Mouse (Mus musculus) embryonic facial prominence, embryonic 12.5 days (tissue): ENCODE measurements at regions not wholly inside any gene's neighbourhood (a gene's known extent, or its start where the extent isn't known, plus 50 kb on each side); places are given as distances from the start of the nearest gene placed in this dataset.

ENCODE experiments used
- ATAC-seq: fragments of 200-750 bp; cut with Nextera tagmentation; 2 replicates; pipeline ENCODE4 v1.8.0; 2017; ENCODE audit not compliant: insufficient number of reproducible peaks, insufficient read depth, low FRiP score, low TSS enrichment
- H3K27ac ChIP-seq: fragments of 300-500 bp; sonication (generic); 2 replicates; pipeline ENCODE4 v1.5.1; 2016; ENCODE audit warnings: mild to moderate bottlenecking
- H3K27me3 ChIP-seq: fragments of 300-500 bp; sonication (generic); 2 replicates; pipeline ENCODE4 v1.6.1; 2016; ENCODE audit warnings: mild to moderate bottlenecking, moderate library complexity
- H3K36me3 ChIP-seq: fragments of 300-500 bp; sonication (generic); 2 replicates; pipeline ENCODE4 v1.6.1; 2016; ENCODE audit warnings: mild to moderate bottlenecking
- H3K4me1 ChIP-seq: fragments of 300-500 bp; sonication (generic); 2 replicates; pipeline ENCODE4 v1.6.1; 2016
- H3K4me2 ChIP-seq: fragments of 300-500 bp; sonication (generic); replicated peaks from 2 replicates; pipeline ENCODE4 v1.6.1; 2016; ENCODE audit warnings: mild to moderate bottlenecking, moderate library complexity
- H3K4me3 ChIP-seq: fragments of 300-500 bp; sonication (generic); 2 replicates; pipeline ENCODE4 v1.5.1; 2016; ENCODE audit warnings: mild to moderate bottlenecking
- H3K9ac ChIP-seq: fragments of 300-500 bp; sonication (generic); 2 replicates; pipeline ENCODE4 v1.6.1; 2016; ENCODE audit warnings: mild to moderate bottlenecking, moderate library complexity
- H3K9me3 ChIP-seq: fragments of 300-500 bp; sonication (generic); 2 replicates; pipeline ENCODE4 v1.6.1; 2016; ENCODE audit warnings: mild to moderate bottlenecking, moderate library complexity
- WGBS: fragments of 180-500 bp; shearing (Covaris S2); methylation state at CpG from one replicate; pipeline ENCODE4 v1.1.7; 2016; 5-methylcytosine and 5-hydroxymethylcytosine counted together

GRCm38 (mm10) chr12:51501185-51501584, 92.0 kb upstream of the Coch start:
- Histone ChIP-seq H3K9me3 (no peaks in the 10 kb centered on the region), H3K27me3 (no peaks in the 10 kb centered on the region), H3K4me2 (no peak overlapping the region), H3K27ac (no peak overlapping the region), H3K4me1 (peaks cover 8% of the 10 kb centered on the region; the same call in 1 of the 2 replicates), H3K9ac (no peak overlapping the region), H3K36me3 (no peaks in the 10 kb centered on the region), H3K4me3 (no peak overlapping the region)
- WGBS, result 91% methylated on average over 4 of the region's 4 CpGs
- no peak for ATAC-seq

GRCm38 (mm10) chr12:51502724-51503123, 90.4 kb upstream of the Coch start:
- Histone ChIP-seq H3K27me3 (no peaks in the 10 kb centered on the region), H3K9me3 (no peaks in the 10 kb centered on the region), H3K27ac (no peak overlapping the region), H3K4me2 (no peak overlapping the region), H3K9ac (no peak overlapping the region), H3K36me3 (no peaks in the 10 kb centered on the region), H3K4me1 (peaks cover 8% of the 10 kb centered on the region; the same call in 1 of the 2 replicates), H3K4me3 (no peak overlapping the region)
- ATAC-seq, result no peak
- WGBS, result 84% methylated on average over 4 of the region's 4 CpGs

- Histone ChIP-seq H3K4me1 (peaks cover 8% of the 10 kb centered on the region; the same call in 1 of the 2 replicates), H3K4me2 (no peak overlapping the region), H3K9ac (no peak overlapping the region), H3K36me3 (no peaks in the 10 kb centered on the region), H3K4me3 (no peak overlapping the region), H3K9me3 (no peaks in the 10 kb centered on the region), H3K27me3 (no peaks in the 10 kb centered on the region), H3K27ac (no peak overlapping the region)
- no peak for ATAC-seq
- 61% methylated on average over 4 of the region's 4 CpGs for WGBS
Measured at GRCm38 (mm10) chr12:51503706-51504105, 89.4 kb upstream of the Coch start.

GRCm38 (mm10) chr12:51504581-51504980, 88.6 kb upstream of the Coch start:
- peaks cover 8% of the 10 kb centered on the region; the same call in 1 of the 2 replicates for H3K4me1 ChIP-seq
- H3K27ac ChIP-seq, result no peak overlapping the region
- WGBS, result 12% methylated on average over 7 of the region's 7 CpGs
- H3K27me3 ChIP-seq, result no peaks in the 10 kb centered on the region
- no peak overlapping the region for H3K4me3 ChIP-seq
- no peaks in the 10 kb centered on the region for H3K36me3 ChIP-seq
- ATAC-seq, result no peak
- H3K9ac ChIP-seq, result no peak overlapping the region
- H3K9me3 ChIP-seq, result no peaks in the 10 kb centered on the region
- peak overlapping the region; percentile 16 for H3K4me2 ChIP-seq

- H3K27ac ChIP-seq, result no peak overlapping the region
- no peak overlapping the region for H3K4me2 ChIP-seq
- ATAC-seq, result no peak
- H3K9me3 ChIP-seq, result no peaks in the 10 kb centered on the region
- H3K9ac ChIP-seq, result no peak overlapping the region
- H3K36me3 ChIP-seq, result no peaks in the 10 kb centered on the region
- no peaks in the 10 kb centered on the region for H3K27me3 ChIP-seq
- peaks cover 8% of the 10 kb centered on the region; the same call in 1 of the 2 replicates for H3K4me1 ChIP-seq
- 83% methylated on average over 2 of the region's 2 CpGs for WGBS
- H3K4me3 ChIP-seq, result no peak overlapping the region
Measured at GRCm38 (mm10) chr12:51510010-51510409, 83.1 kb upstream of the Coch start.

- Histone ChIP-seq H3K4me2 (no peak overlapping the region), H3K4me3 (no peak overlapping the region), H3K36me3 (no peaks in the 10 kb centered on the region), H3K9ac (no peak overlapping the region), H3K9me3 (no peaks in the 10 kb centered on the region), H3K27ac (no peak overlapping the region), H3K4me1 (no peaks in the 10 kb centered on the region), H3K27me3 (no peaks in the 10 kb centered on the region)
- 87% methylated on average over 3 of the region's 3 CpGs for WGBS
- ATAC-seq, result no peak
Measured at GRCm38 (mm10) chr12:51516726-51517125, 76.4 kb upstream of the Coch start.

GRCm38 (mm10) chr12:51521610-51522120, 71.5 kb upstream of the Coch start:
- Histone ChIP-seq H3K9ac (no peak overlapping the region), H3K4me1 (no peaks in the 10 kb centered on the region), H3K27ac (no peak overlapping the region), H3K36me3 (no peaks in the 10 kb centered on the region), H3K4me2 (no peak overlapping the region), H3K9me3 (no peaks in the 10 kb centered on the region), H3K27me3 (no peaks in the 10 kb centered on the region), H3K4me3 (no peak overlapping the region)
- 62% methylated on average over 2 of the region's 2 CpGs for WGBS
- no peak for ATAC-seq

GRCm38 (mm10) chr12:51523866-51524265, 69.3 kb upstream of the Coch start:
- no peak overlapping the region for H3K4me3 ChIP-seq
- no peaks in the 10 kb centered on the region for H3K27me3 ChIP-seq
- no peaks in the 10 kb centered on the region for H3K36me3 ChIP-seq
- H3K9me3 ChIP-seq, result no peaks in the 10 kb centered on the region
- WGBS, result 79% methylated on average over 4 of the region's 4 CpGs
- H3K4me2 ChIP-seq, result no peak overlapping the region
- H3K27ac ChIP-seq, result no peak overlapping the region
- H3K9ac ChIP-seq, result no peak overlapping the region
- no peaks in the 10 kb centered on the region for H3K4me1 ChIP-seq
- no peak for ATAC-seq

GRCm38 (mm10) chr12:51527854-51528253, 65.3 kb upstream of the Coch start:
- Histone ChIP-seq H3K4me2 (no peak overlapping the region), H3K9ac (no peak overlapping the region), H3K4me1 (no peaks in the 10 kb centered on the region), H3K27ac (no peak overlapping the region), H3K9me3 (no peaks in the 10 kb centered on the region), H3K4me3 (no peak overlapping the region), H3K36me3 (no peaks in the 10 kb centered on the region), H3K27me3 (no peaks in the 10 kb centered on the region)
- WGBS, result 81% methylated on average over 2 of the region's 2 CpGs
- no peak for ATAC-seq

- no peaks in the 10 kb centered on the region for H3K36me3 ChIP-seq
- H3K27ac ChIP-seq, result no peak overlapping the region
- no peaks in the 10 kb centered on the region for H3K27me3 ChIP-seq
- H3K9me3 ChIP-seq, result no peaks in the 10 kb centered on the region
- WGBS, result 18% methylated on average over 5 of the region's 5 CpGs
- H3K9ac ChIP-seq, result no peak overlapping the region
- ATAC-seq, result no peak
- no peaks in the 10 kb centered on the region for H3K4me1 ChIP-seq
- no peak overlapping the region for H3K4me2 ChIP-seq
- no peak overlapping the region for H3K4me3 ChIP-seq
Measured at GRCm38 (mm10) chr12:51534606-51535005, 58.5 kb upstream of the Coch start.

- Histone ChIP-seq H3K9me3 (no peaks in the 10 kb centered on the region), H3K4me2 (no peak overlapping the region), H3K27me3 (no peaks in the 10 kb centered on the region), H3K27ac (no peak overlapping the region), H3K4me1 (no peaks in the 10 kb centered on the region), H3K9ac (no peak overlapping the region), H3K4me3 (no peak overlapping the region), H3K36me3 (no peaks in the 10 kb centered on the region)
- 44% methylated on average over 5 of the region's 5 CpGs for WGBS
- ATAC-seq, result no peak
Measured at GRCm38 (mm10) chr12:51535056-51535640, 58.0 kb upstream of the Coch start.
